Mouse (Mus musculus): ENCODE data around the gene Gak. TPM values are rescaled to one million over a fixed set of nuclear protein-coding genes. Genes with fewer than 3 reads are reported as not detected.
A peak's percentile ranks its signal among the peaks of the same experiment; 100 is the strongest.

The Gak gene
- total RNA-seq, 2 experiments from 2014 or later: 93.4 to 97.9 TPM

- no peak for DNase-seq (ENCODE audit: low spot score in 2 of 2)
Measured at GRCm38 (mm10) chr5:108610426-108610825, 19.1 kb downstream of the Gak start.

DNA sequence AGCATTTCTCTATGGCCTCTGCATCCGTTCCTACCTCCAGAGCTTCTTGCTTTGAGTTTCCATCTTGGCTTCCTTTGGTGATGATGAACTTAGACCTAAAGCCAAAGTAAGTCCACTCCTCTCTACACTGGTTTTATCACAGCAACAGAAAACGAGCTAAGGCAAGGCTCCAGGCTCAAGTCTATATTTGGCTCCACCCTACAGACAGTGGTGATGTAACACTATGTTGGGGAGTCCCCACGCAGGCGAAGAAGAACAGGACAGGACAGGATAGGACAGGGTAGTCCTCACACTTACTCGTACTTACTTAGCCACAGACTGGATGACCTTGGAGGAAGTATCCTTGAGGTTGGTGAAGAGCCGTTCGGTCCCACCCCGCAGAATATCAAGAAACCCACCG, 27.0 kb downstream of the Gak start:
- DNase-seq (ENCODE audit: low spot score in 2 of 2): no peak

GRCm38 (mm10) chr5:108599923-108600322, 29.6 kb downstream of the Gak start:
- DNase-seq (ENCODE audit: low spot score in 2 of 2): no peak

DNA sequence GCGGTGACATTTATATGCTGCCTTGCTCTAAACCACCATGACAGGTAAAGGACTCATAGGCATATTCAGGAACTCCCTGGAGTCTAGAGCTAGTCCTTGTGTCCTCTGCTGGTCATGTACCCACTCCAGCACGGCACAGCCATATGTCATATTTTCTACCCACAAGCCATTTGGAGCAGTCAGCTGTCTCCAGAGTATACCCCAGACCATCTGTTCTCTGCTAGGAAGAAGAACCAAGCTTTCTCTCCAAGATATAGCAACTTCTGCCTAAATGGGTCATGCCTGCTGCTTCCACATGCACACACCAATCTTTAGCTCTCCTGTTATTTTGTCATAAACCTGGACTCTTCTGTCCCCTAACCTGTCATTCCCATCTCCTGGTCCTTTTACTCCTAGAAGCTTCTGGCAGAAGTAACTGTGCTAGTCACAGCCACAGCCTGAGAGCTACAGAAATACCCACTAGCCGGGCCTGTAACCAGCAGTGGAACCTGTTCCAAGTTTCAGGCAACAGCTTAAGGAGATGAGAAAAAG, 48.1 kb downstream of the Gak start:
- DNase-seq (ENCODE audit: low spot score in 2 of 2): peak; percentile 21 to 57

- no peak for DNase-seq (ENCODE audit: low spot score in 2 of 2)
Measured at GRCm38 (mm10) chr5:108573054-108573453, 56.5 kb downstream of the Gak start.

DNA sequence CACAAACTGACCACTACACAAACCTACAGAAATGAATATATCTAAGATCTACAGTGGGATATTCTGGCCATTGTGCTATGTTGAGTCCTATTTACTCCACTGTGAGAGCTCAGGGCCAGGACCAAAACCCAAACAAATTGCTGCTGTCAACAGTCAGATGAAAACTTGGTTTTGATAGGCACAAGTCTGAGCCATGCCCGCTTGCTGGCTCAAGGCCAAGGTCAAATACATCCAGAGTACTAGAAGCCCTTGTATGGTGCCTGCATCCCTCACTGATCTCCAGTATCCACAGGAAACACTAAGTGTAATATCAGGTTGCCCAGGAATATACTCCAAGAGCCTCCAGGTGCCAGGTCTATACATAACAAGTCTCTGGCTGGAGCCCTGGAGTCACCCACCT, 58.6 kb downstream of the Gak start:
- DNase-seq (ENCODE audit: low spot score in 2 of 2): no peak

DNA sequence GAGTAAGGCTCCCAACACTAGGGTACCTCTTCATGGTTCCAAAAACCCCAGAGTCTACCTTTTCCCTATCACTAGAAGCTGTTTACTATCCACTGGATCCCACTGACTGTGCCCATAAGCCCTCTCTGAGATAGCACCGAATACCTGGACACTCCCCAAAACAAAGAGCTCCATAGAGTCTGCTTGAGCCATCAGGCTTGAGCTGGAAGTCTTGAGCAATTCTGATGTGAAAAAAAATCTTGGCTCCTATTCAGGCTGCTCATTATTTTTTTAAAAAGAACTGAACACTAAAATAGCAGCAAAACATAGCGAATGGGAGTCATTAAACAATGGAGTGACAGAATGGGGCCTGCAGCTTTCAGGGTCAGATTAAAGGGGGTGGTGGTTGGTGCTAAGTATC, 62.5 kb downstream of the Gak start:
- DNase-seq (ENCODE audit: low spot score in 2 of 2): no peak

GRCm38 (mm10) chr5:108566523-108566922, 63.0 kb downstream of the Gak start:
- DNase-seq (ENCODE audit: low spot score in 2 of 2): no peak

- no peak for DNase-seq (ENCODE audit: low spot score in 2 of 2)
Measured at GRCm38 (mm10) chr5:108565381-108565780, 64.2 kb downstream of the Gak start.

- DNase-seq (ENCODE audit: low spot score in 2 of 2): no peak
Measured at GRCm38 (mm10) chr5:108564346-108564745, 65.2 kb downstream of the Gak start.

- DNase-seq (ENCODE audit: low spot score in 2 of 2): no peak
Measured at GRCm38 (mm10) chr5:108562483-108562882, 67.1 kb downstream of the Gak start.

- DNase-seq (ENCODE audit: low spot score in 2 of 2): no peak
Measured at GRCm38 (mm10) chr5:108556986-108557385, 72.6 kb downstream of the Gak start.

- no peak for DNase-seq (ENCODE audit: low spot score in 2 of 2)
Measured at GRCm38 (mm10) chr5:108554041-108554440, 75.5 kb downstream of the Gak start.

- peak in 1 of 2 experiments; percentile 24 for DNase-seq (ENCODE audit: low spot score in 2 of 2)
Measured at GRCm38 (mm10) chr5:108550207-108550594, 79.4 kb downstream of the Gak start.

GRCm38 (mm10) chr5:108549489-108550206, 79.9 kb downstream of the Gak start, which contains the start of gene Cplx1:
Gene Cplx1, minus strand, starts transcription at chr5:108550024.
- peak; percentile 58 to 63 for DNase-seq (ENCODE audit: low spot score in 2 of 2)

GRCm38 (mm10) chr5:108549137-108549488, 80.4 kb downstream of the Gak start:
- no peak for DNase-seq (ENCODE audit: low spot score in 2 of 2)

DNA sequence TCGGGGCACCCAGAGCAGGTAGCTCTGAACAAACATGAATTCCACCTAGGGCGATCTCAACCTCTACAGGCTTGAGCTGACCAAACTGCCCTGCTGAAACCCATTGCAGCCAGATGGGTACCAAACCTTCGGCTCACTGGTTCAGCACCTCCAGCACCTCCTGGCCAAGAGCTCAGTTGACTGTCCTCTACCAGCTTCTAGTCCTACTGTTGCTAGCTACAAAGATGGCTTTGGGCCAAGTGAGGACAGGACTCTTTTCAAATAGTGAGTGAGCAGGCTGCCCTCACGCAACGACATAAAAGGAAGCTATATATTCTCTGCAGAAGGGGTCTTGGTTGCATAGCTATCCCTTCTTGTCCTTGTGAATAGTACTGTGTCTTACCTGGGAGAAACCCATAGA, 81.9 kb downstream of the Gak start:
- DNase-seq (ENCODE audit: low spot score in 2 of 2): no peak

DNA sequence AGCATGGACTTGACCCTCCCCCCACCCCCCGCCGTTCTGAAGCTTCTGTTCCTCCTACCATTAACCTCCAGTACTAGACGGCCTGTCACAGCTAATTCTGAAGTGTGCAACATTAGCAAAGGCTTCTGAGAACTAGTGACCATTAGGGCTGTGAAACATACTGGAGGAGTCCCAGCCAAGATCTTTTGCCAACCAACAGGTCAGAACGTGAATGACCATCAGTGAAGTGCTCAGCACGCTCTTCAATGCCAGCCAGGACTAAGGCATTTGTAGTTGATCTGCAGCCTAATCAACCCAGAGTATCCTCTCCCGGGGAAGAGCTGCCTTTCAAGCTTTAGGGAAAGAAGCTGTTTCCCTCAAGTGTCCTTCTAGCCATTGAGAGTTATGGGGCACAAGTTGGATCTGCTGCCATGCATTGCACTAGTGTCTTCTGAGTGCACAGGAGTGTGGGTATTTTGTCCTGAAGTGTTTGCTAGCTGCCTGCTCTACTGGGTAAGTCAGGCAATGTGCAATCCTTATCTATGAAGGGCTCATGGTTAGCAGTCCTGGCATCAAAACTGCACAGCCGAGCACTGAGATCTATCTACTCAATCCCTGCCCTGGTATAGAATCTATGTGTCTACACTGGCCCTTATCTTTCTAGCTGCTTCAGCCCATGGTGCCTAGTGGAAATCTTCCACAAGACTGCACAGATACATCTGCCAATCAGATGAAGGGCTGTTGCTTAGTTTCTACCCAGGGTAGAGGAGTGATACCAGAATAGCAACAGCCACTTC, 85.9 kb downstream of the Gak start:
- no peak for DNase-seq (ENCODE audit: low spot score in 2 of 2)

GRCm38 (mm10) chr5:108534188-108534587, 95.4 kb downstream of the Gak start:
- DNase-seq (ENCODE audit: low spot score in 2 of 2): no peak

DNA sequence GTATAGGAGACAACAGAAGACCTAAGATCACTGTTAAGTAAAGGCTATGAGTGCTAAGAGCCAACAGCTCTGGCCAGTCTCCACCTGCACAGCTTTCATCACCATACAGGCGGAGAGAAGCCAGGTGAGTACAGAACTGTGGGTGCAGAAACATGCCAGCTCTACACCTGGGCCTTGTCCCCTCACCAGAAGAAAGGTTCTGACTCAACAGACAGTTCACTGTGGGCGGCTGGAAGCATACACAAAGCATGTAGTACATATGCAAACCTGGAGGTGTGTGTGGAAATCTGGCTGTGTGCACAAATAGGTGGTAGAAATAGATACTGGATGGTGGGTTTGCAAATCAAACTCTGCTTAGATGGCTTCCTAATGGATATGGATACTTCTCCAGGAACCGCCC, 107.0 kb downstream of the Gak start:
- no peak for DNase-seq (ENCODE audit: low spot score in 2 of 2)

GRCm38 (mm10) chr5:108521896-108522295, 107.7 kb downstream of the Gak start:
- DNase-seq (ENCODE audit: low spot score in 2 of 2): no peak

- DNase-seq (ENCODE audit: low spot score in 2 of 2): peak in 1 of 2 experiments; percentile 43
Measured at GRCm38 (mm10) chr5:108521016-108521415, 108.5 kb downstream of the Gak start.

Data from layer of hippocampus, postnatal 14 days (tissue).